In the genomic region with DNA sequence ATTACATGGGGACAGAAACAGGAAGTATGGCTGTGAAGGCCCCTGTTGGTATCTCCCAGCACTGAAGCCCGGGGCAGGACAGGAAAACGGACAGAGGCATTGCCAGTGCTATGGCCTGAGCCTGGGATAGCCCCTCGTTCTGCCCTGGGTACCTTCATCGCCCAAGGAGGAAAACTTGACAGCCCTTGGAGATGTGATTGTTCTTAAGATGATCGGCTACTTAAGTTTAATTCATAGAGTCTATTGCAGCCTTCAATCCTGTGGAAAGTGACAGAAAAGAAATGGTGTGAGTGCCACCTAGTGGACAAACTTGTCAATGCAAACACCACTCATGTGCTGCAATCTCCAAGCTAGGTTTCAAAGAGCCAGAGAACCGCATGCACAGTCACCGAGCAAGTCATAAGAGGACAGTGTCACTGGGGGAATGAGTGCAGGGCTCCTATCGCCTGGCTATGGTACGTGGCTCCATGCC, we compare ENCODE assay signal across 8 mouse cellular contexts.
DNase-seq lines count a peak whose midpoint lies in the region; ATAC-seq and TF ChIP-seq lines count a peak whose summit lies in the region.

No protein-coding gene starts in this region.

- no peak overlapping the region for H3K4me3 ChIP-seq in embryonic facial prominence, embryonic 10.5 days
- H3K4me3 ChIP-seq in heart, embryonic 15.5 days: no peak overlapping the region
- no peak overlapping the region for H3K4me3 ChIP-seq in kidney, postnatal 0 days (replicated peaks; ENCODE audit: low read depth, low read length)
- no peak overlapping the region for H3K4me3 ChIP-seq in liver, adult 2 months (ENCODE audit: insufficient read depth, low read depth, low read length)
- H3K4me3 ChIP-seq in stomach, embryonic 14.5 days (ENCODE audit: low read depth, low read length): no peak overlapping the region

- H3K27ac ChIP-seq in embryonic facial prominence, embryonic 10.5 days (replicated peaks): no peak overlapping the region
- H3K27ac ChIP-seq in heart, embryonic 15.5 days: no peak overlapping the region
- no peak overlapping the region for H3K27ac ChIP-seq in kidney, postnatal 0 days
- H3K27ac ChIP-seq in liver, adult 2 months (replicated peaks; ENCODE audit: insufficient read depth, low read depth, low read length): no peak overlapping the region
- H3K27ac ChIP-seq in stomach, embryonic 14.5 days (ENCODE audit: low read length): no peak overlapping the region

- no peaks in the 10 kb centered on the region for H3K9me3 ChIP-seq in embryonic facial prominence, embryonic 10.5 days
- H3K9me3 ChIP-seq in heart, embryonic 15.5 days (replicated peaks): no peaks in the 10 kb centered on the region
- H3K9me3 ChIP-seq in kidney, postnatal 0 days (replicated peaks; ENCODE audit: low read length): no peaks in the 10 kb centered on the region
- H3K9me3 ChIP-seq in stomach, embryonic 14.5 days (ENCODE audit: control insufficient read depth, low read depth, low read length): no peaks in the 10 kb centered on the region

- no peak overlapping the region for H3K4me2 ChIP-seq in heart, embryonic 15.5 days
- no peak overlapping the region for H3K4me2 ChIP-seq in kidney, postnatal 0 days (ENCODE audit: low read length)
- no peak overlapping the region for H3K4me2 ChIP-seq in stomach, embryonic 14.5 days (replicated peaks; ENCODE audit: low read depth, low read length)

- WGBS in embryonic facial prominence, embryonic 10.5 days: 25% methylated on average over 9 of the region's 9 CpGs
- 18% methylated on average over 9 of the region's 9 CpGs for WGBS in heart, embryonic 15.5 days
- WGBS in kidney, postnatal 0 days: 21% methylated on average over 9 of the region's 9 CpGs
- WGBS in liver, adult 2 months: 20% methylated on average over 9 of the region's 9 CpGs
- 22% methylated on average over 9 of the region's 9 CpGs for WGBS in stomach, embryonic 14.5 days

- no peaks in the 10 kb centered on the region for H3K36me3 ChIP-seq in embryonic facial prominence, embryonic 10.5 days (replicated peaks)
- H3K36me3 ChIP-seq in heart, embryonic 15.5 days: no peaks in the 10 kb centered on the region
- no peaks in the 10 kb centered on the region for H3K36me3 ChIP-seq in kidney, postnatal 0 days (ENCODE audit: insufficient read depth, low read length)
- no peaks in the 10 kb centered on the region for H3K36me3 ChIP-seq in liver, adult 2 months (ENCODE audit: control insufficient read depth, insufficient read depth, low read length)
- H3K36me3 ChIP-seq in stomach, embryonic 14.5 days (ENCODE audit: control insufficient read depth, insufficient read depth, low read length): no peaks in the 10 kb centered on the region

- ATAC-seq in heart, embryonic 15.5 days (replicated peaks; ENCODE audit: insufficient number of reproducible peaks, insufficient read depth, low FRiP score, low read depth): 0 out of 2 replicates have a peak, but pooled peaks have one; percentile 38
- peak; percentile 59; the same call in 1 of the 2 replicates for ATAC-seq in kidney, postnatal 0 days (replicated peaks; ENCODE audit: low FRiP score, low read depth)
- ATAC-seq in stomach, embryonic 14.5 days (ENCODE audit: insufficient number of reproducible peaks, insufficient read depth, low FRiP score, low read depth): peak; percentile 50; the same call in 1 of the 2 replicates

- H3K27me3 ChIP-seq in embryonic facial prominence, embryonic 10.5 days (replicated peaks; ENCODE audit: low read depth, poor library complexity, severe bottlenecking): peaks cover 21% of the 10 kb centered on the region
- H3K27me3 ChIP-seq in heart, embryonic 15.5 days: 0 out of 2 replicates have a peak, but pooled peaks cover 4% of the 10 kb centered on the region
- H3K27me3 ChIP-seq in kidney, postnatal 0 days (ENCODE audit: insufficient read depth, low read length): no peaks in the 10 kb centered on the region
- H3K27me3 ChIP-seq in liver, adult 2 months (ENCODE audit: control insufficient read depth, insufficient read depth, low read length): no peaks in the 10 kb centered on the region
- no peaks in the 10 kb centered on the region for H3K27me3 ChIP-seq in stomach, embryonic 14.5 days (ENCODE audit: control insufficient read depth, insufficient read depth, low read length)

- H3K4me1 ChIP-seq in embryonic facial prominence, embryonic 10.5 days: peaks cover 10% of the 10 kb centered on the region
- H3K4me1 ChIP-seq in heart, embryonic 15.5 days (replicated peaks): peaks cover 11% of the 10 kb centered on the region
- no peaks in the 10 kb centered on the region for H3K4me1 ChIP-seq in kidney, postnatal 0 days (replicated peaks; ENCODE audit: insufficient read depth, low read length)
- H3K4me1 ChIP-seq in liver, adult 2 months (ENCODE audit: control insufficient read depth, insufficient read depth, low read length): no peaks in the 10 kb centered on the region
- no peaks in the 10 kb centered on the region for H3K4me1 ChIP-seq in stomach, embryonic 14.5 days (ENCODE audit: control insufficient read depth, insufficient read depth, low read length)

- peak; percentile 95 for TF ChIP-seq CTCF in kidney, postnatal 0 days (IDR thresholded peaks at IDR 0.05; ENCODE audit: low read depth)
- peak; percentile 54 for TF ChIP-seq CTCF in liver, adult 2 months (IDR thresholded peaks at IDR 0.05; ENCODE audit: low read depth, low read length)

- no peak overlapping the region for H3K9ac ChIP-seq in heart, embryonic 15.5 days
- no peak overlapping the region for H3K9ac ChIP-seq in kidney, postnatal 0 days (ENCODE audit: low read depth, low read length)
- no peak overlapping the region for H3K9ac ChIP-seq in liver, adult 2 months (ENCODE audit: low read depth, low read length)
- no peak overlapping the region for H3K9ac ChIP-seq in stomach, embryonic 14.5 days (replicated peaks; ENCODE audit: low read depth, low read length)

- H3K79me2 ChIP-seq in liver, adult 2 months (ENCODE audit: control insufficient read depth, insufficient read depth, low read length): no peaks in the 10 kb centered on the region

- peak; percentile 75 for DNase-seq in CD4-positive, CD25-positive, alpha-beta regulatory T cell, adult 2 months (ENCODE audit: low read depth, low spot score)
- peak; percentile 58 for DNase-seq in adrenal gland, postnatal 25 days
- peak; percentile 74 for DNase-seq in embryonic facial prominence, embryonic 10.5 days (ENCODE audit: low spot score)
- DNase-seq in kidney, postnatal 0 days (ENCODE audit: low spot score): peak; percentile 86
- DNase-seq in liver, adult 2 months (ENCODE audit: extremely low read depth, low read depth, low spot score): peak; percentile 72
- peak; percentile 28 to 64 for DNase-seq in natural killer cell, adult 2 months (ENCODE audit: low spot score in 2 of 2)

- no peak for TF ChIP-seq POLR2A in liver, adult 2 months (IDR thresholded peaks at IDR 0.05; ENCODE audit: extremely low read depth, insufficient read depth, low read length)
